Mouse (Mus musculus) heart, adult 2 months (tissue): ENCODE results near the gene Igsf21.

Experiments
- CTCF ChIP-seq: fragments of 200-600 bp; IDR thresholded peaks from 2 replicates; pipeline ENCODE4 v1.8.1; 2022; ENCODE audit warnings: antibody characterized with exemption, mild to moderate bottlenecking, moderate library complexity
- POLR2A ChIP-seq: fragments of 200-500 bp; IDR thresholded peaks from 2 replicates; pipeline ENCODE4 v1.6.1; 2011; ENCODE audit warnings: mild to moderate bottlenecking, low read depth, low read length, control low read depth; ENCODE audit not compliant: insufficient read depth

GRCm38 (mm10) chr4:140068468-140068867 is 178.1 kb downstream of the Igsf21 start:
- peak; percentile 30 for TF ChIP-seq CTCF
- no peak for TF ChIP-seq POLR2A
